Mouse (Mus musculus): ENCODE results near the gene Egfem1. TPM values are rescaled to one million over a fixed set of nuclear protein-coding genes. Genes with fewer than 3 reads are reported as not detected.

The Egfem1 gene
- total RNA-seq, 2 experiments from 2014 or later = 28.9 to 35.3 TPM

Small RNA genes lying within 50 kb of the gene (microRNA-seq; reads per million reads assigned to microRNA genes)
- gene Mir21b = 0 reads per million in 2 experiments
- 49.7 to 60.7 reads per million in 2 experiments for gene Mir551b

Other genes with a start within 250 kb of the Egfem1 start
- not detected for gene Gm1527, start 189.4 kb upstream of the Egfem1 start, total RNA-seq (2021)